Mouse (Mus musculus) testis, adult 2 months (tissue): ENCODE measurements around the gene Lrmp.

Experiments used
- CTCF ChIP-seq: fragments of 200-500 bp; IDR thresholded peaks from 2 replicates; pipeline ENCODE4 v1.5.1; 2012; ENCODE audit warnings: low read depth, mild to moderate bottlenecking, inconsistent platforms, low read length, moderate library complexity; ENCODE audit not compliant: control insufficient read depth, insufficient read depth, insufficient replicate concordance
- POLR2A ChIP-seq: fragments of 200-500 bp; IDR thresholded peaks from 2 replicates; pipeline ENCODE4 v1.6.1; 2012; ENCODE audit warnings: low read depth, mild to moderate bottlenecking, inconsistent platforms, low read length, moderate library complexity; ENCODE audit not compliant: control insufficient read depth

GRCm38 (mm10) chr6:145147716-145148115 lies 32.3 kb downstream of the Lrmp start:
- TF ChIP-seq CTCF (no peak), POLR2A (no peak)
